Mouse (Mus musculus) adrenal gland, postnatal 36 days (tissue): ENCODE data around the gene Thnsl2. TPM values are rescaled to one million over a fixed set of nuclear protein-coding genes. Genes with fewer than 3 reads are reported as not detected.

Experiments used
- DNase-seq, 2 experiments: peaks; one replicate each; pipeline ENCODE4 v3.0.0; 2021; ENCODE audit warnings: mixed read lengths in 1 of 2
- long read RNA-seq, 2 experiments: library from polyadenylated mRNA; stranded (forward); transcript quantifications; one replicate each; pipeline ENCODE4 v2.0.0; 2021; ENCODE audit warnings: borderline sequencing depth in 2 of 2
- total RNA-seq, 2 experiments: library from RNA; stranded (reverse); gene quantifications; 2 replicates each; pipeline ENCODE4 v1.2.3; 2021

Gene Thnsl2
- total RNA-seq = 10 to 100 TPM; 16.7 to 20.4 TPM
- long read RNA-seq, experiment 1, transcript Thnsl2-202 (9 exons, 2,077 nt) = major isoform, 18 of 33 reads
- long read RNA-seq, experiment 1, partial matches to known transcripts = 8 of 33 reads
- long read RNA-seq, experiment 1, other reads (novel, unspliced or antisense) = 4 of 33 reads
- long read RNA-seq, experiment 2, partial matches to known transcripts = 1 of 7 reads
- long read RNA-seq, experiment 2, other reads (novel, unspliced or antisense) = 2 of 7 reads

GRCm38 (mm10) chr6:71143894-71144455 is at the start of gene Thnsl2:
Thnsl2 (minus strand) TSS chr6:71144439.
- peak; percentile 74 to 82 for DNase-seq

- DNase-seq = no peak
Measured at GRCm38 (mm10) chr6:71193151-71193740, 49.0 kb upstream of the Thnsl2 start.

- no peak for DNase-seq
Measured at GRCm38 (mm10) chr6:71190501-71190900, 46.3 kb upstream of the Thnsl2 start.

GRCm38 (mm10) chr6:71189578-71189977 is 45.3 kb upstream of the Thnsl2 start:
- peak in 1 of 2 experiments; percentile 15 for DNase-seq

GRCm38 (mm10) chr6:71184941-71185604 is 40.8 kb upstream of the Thnsl2 start:
- DNase-seq = no peak

- no peak for DNase-seq
Measured at GRCm38 (mm10) chr6:71180596-71180995, 36.4 kb upstream of the Thnsl2 start.

- peak in 1 of 2 experiments; percentile 9 for DNase-seq
Measured at GRCm38 (mm10) chr6:71172812-71173580, 28.8 kb upstream of the Thnsl2 start.

- DNase-seq = no peak
Measured at GRCm38 (mm10) chr6:71166551-71167169, 22.4 kb upstream of the Thnsl2 start.

- no peak for DNase-seq
Measured at GRCm38 (mm10) chr6:71164394-71164793, 20.2 kb upstream of the Thnsl2 start.

- DNase-seq = peak; percentile 22 to 56
Measured at GRCm38 (mm10) chr6:71162269-71162668, 18.0 kb upstream of the Thnsl2 start.

- DNase-seq = no peak
Measured at GRCm38 (mm10) chr6:71161290-71161689, 17.1 kb upstream of the Thnsl2 start.

GRCm38 (mm10) chr6:71156674-71157326 is 12.6 kb upstream of the Thnsl2 start:
- peak in 1 of 2 experiments; percentile 36 for DNase-seq

GRCm38 (mm10) chr6:71154861-71155260 is 10.6 kb upstream of the Thnsl2 start:
- DNase-seq = no peak

- DNase-seq = no peak
Measured at GRCm38 (mm10) chr6:71153486-71153885, 9.2 kb upstream of the Thnsl2 start.

GRCm38 (mm10) chr6:71151098-71151497 is 6.9 kb upstream of the Thnsl2 start:
- DNase-seq = no peak

GRCm38 (mm10) chr6:71149534-71149933 is 5.3 kb upstream of the Thnsl2 start:
- peak; percentile 42 to 66 for DNase-seq

GRCm38 (mm10) chr6:71148336-71148735 is 4.1 kb upstream of the Thnsl2 start:
- no peak for DNase-seq

GRCm38 (mm10) chr6:71145288-71145989 is 1.2 kb upstream of the Thnsl2 start:
- DNase-seq = peak in 1 of 2 experiments; percentile 24

- peak; percentile 21 to 30 for DNase-seq
Measured at GRCm38 (mm10) chr6:71143154-71143893, 915 bp downstream of the Thnsl2 start.

- DNase-seq = peak in 1 of 2 experiments; percentile 11
Measured at GRCm38 (mm10) chr6:71135031-71135430, 9.2 kb downstream of the Thnsl2 start.
